Mouse (Mus musculus) NIH3T3 (cell line): ENCODE data around the gene Abhd17a.
A peak's percentile ranks its signal among the peaks of the same experiment; 100 is the strongest.
"Not testable (repeated sequence)": the region's sequence is repeated elsewhere in the genome, so short reads cannot be mapped to it uniquely, and the experiment has no call there.

Source experiments
- DNase-seq: peaks from one replicate; pipeline ENCODE4 v3.0.0-alpha.2; 2012; ENCODE audit warnings: low read depth

Abhd17a gene

GRCm38 (mm10) chr10:80608435-80608834 lies 18.3 kb upstream of the Abhd17a start:
- no peak for DNase-seq

DNA sequence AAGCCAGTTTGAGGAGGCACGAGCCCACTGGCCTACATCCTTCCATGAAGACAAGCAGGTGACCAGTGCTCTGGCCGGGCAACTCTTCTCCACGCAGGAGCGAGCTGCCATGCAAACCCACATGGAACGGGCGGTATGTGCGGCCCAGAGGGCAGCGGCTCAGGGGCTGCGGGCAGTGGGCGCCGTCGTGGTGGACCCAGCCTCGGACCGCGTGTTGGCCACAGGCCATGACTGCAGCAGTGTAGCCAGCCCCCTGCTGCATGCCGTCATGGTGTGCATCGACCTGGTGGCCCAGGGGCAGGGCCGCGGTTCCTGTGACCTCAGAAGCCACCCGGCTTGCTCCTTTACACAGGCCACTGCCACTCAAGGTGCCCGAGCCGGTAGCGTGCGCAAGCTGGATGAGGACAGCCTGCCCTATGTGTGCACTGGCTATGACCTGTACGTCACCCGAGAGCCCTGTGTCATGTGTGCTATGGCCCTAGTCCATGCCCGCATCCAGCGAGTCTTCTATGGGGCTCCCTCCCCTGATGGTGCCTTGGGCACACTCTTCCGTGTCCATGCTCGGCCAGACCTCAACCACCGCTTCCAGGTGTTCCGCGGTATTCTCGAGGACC lies 16.7 kb upstream of the Abhd17a start:
- DNase-seq: no peak

GRCm38 (mm10) chr10:80606306-80606705 lies 16.2 kb upstream of the Abhd17a start:
- DNase-seq: no peak

- not testable (repeated sequence) for DNase-seq
Observed at GRCm38 (mm10) chr10:80605721-80606120, 15.6 kb upstream of the Abhd17a start, which contains the start of gene Gm49322. TSS of gene Gm49322 (plus strand) at chr10:80606021.

- no peak for DNase-seq
Observed at GRCm38 (mm10) chr10:80604988-80605387, 14.8 kb upstream of the Abhd17a start.

GRCm38 (mm10) chr10:80604001-80604509 lies 13.9 kb upstream of the Abhd17a start:
- DNase-seq: no peak

DNA sequence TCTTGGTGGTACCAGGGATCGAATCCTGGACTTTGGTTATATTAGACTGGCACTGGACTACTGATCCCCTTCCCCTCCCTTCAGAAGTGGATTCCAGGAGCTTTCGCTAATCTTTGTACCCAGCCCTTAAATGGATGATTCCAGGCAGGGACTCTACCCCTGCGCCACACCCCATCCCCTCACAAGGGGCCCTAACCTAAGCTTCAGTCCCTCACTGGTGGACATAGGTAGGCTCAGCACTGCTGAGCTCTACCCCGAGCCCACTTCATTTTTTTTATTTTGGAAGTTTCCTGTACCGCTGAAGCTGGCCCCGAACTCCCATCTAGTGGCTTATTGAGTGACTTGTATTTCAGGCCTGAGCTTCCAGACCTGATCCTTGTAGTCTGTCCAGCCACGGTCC lies 13.2 kb upstream of the Abhd17a start:
- DNase-seq: no peak

- peak; percentile 98 for DNase-seq
Observed at GRCm38 (mm10) chr10:80602698-80603325, 12.7 kb upstream of the Abhd17a start, which contains the start of the genes Scamp4 and Adat3. TSS of gene Scamp4 (plus strand) at chr10:80602872. TSS of gene Adat3 (plus strand) at chr10:80602880.

DNA sequence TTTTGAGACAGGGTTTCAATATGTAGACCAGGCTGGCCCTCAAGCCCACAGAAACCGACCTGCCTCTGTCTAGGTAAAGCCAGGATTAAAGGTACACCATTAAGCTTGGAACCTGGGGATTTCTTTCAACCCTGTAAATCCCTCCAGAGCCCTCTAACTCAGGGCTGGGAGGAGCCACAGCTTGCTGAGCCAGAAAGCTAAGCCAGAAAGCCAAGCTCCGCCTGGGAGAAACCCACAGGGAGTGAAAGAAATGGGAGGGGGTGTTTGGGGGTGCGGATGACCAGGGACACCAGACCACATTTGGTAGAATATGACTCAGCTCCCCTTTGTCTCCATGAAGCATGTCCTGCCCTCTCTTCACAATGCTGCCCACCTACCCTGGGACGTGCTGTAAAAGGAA lies 6.2 kb upstream of the Abhd17a start:
- no peak for DNase-seq

- DNase-seq: no peak
Observed at GRCm38 (mm10) chr10:80589127-80589878, 838 bp downstream of the Abhd17a start.

DNA sequence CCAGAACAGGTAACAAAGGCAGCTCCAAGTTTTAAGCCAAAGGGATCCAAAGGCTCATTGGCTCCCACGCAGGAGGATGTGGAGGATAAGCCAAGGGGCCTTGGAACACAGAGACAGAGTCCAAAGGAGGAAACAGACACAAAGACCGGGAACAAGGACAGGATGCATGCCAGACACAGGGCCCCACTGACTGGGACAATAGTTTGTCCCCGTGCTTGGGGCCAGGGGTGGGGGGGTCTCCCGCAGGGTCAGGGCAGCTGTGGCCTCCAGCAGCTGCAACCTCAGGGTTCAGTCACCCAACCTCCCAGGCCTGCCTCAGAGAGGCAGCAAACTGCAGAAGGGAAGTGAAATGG lies 2.9 kb downstream of the Abhd17a start:
- DNase-seq: no peak

GRCm38 (mm10) chr10:80586407-80587304 lies 3.5 kb downstream of the Abhd17a start:
- DNase-seq: no peak

- no peak for DNase-seq
Observed at GRCm38 (mm10) chr10:80585581-80585980, 4.6 kb downstream of the Abhd17a start.

- DNase-seq: no peak
Observed at GRCm38 (mm10) chr10:80584642-80585552, 5.2 kb downstream of the Abhd17a start.

DNA sequence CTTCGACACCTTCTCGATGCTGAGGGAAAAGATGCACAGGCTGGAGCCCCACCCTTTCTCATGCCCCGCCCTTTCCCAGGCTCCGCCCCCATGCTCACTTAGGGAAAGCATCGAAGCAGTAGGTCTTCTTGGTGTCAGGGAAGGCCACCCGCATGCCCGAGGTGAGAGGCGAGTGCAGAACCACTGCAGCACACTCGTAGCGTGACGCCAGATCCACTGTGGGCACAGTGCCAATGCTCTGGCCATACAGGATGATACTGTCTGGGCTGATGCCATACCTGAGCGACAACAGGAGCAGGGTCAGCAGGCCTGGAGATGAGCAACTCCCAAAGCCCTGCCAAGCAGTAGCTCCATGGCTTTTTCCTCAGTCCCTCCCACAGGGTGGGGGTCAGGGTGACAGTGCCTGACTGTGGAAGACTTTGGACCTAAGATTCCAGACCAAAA lies 6.1 kb downstream of the Abhd17a start:
- DNase-seq: no peak

GRCm38 (mm10) chr10:80583047-80583446 lies 7.1 kb downstream of the Abhd17a start:
- DNase-seq: no peak

- peak; percentile 90 for DNase-seq
Observed at GRCm38 (mm10) chr10:80578911-80579310, 11.2 kb downstream of the Abhd17a start.

DNA sequence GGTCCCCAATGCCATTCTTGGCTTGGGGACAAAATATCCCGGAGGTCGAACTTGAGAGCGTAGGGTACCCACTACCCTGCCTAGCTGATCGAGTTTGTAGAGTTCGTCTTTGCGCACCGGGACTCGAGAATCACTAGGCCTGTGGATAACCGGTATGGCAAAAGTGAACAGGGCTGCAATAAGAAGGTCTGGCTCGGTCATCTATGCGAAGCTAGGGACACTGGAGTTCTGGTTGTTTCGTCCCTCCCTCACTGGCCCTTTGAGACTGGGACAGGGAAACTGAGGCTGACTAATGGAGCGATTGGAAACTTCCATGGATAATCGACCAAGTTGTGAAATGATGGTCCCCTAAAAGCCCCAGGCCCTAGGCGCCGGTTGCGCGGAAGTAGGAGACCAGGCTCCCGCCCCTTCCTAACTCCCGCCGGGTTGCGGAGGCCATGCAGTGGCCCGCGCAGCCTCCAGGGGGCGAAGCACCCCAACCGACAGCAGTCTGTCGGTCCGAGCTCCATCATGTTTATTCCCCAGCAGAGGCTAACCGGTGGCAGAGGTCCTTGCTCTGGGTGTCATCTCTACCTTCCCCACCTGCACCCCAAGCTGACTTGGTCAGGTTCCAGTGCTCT lies 11.9 kb downstream of the Abhd17a start:
- DNase-seq: peak; percentile 95

DNA sequence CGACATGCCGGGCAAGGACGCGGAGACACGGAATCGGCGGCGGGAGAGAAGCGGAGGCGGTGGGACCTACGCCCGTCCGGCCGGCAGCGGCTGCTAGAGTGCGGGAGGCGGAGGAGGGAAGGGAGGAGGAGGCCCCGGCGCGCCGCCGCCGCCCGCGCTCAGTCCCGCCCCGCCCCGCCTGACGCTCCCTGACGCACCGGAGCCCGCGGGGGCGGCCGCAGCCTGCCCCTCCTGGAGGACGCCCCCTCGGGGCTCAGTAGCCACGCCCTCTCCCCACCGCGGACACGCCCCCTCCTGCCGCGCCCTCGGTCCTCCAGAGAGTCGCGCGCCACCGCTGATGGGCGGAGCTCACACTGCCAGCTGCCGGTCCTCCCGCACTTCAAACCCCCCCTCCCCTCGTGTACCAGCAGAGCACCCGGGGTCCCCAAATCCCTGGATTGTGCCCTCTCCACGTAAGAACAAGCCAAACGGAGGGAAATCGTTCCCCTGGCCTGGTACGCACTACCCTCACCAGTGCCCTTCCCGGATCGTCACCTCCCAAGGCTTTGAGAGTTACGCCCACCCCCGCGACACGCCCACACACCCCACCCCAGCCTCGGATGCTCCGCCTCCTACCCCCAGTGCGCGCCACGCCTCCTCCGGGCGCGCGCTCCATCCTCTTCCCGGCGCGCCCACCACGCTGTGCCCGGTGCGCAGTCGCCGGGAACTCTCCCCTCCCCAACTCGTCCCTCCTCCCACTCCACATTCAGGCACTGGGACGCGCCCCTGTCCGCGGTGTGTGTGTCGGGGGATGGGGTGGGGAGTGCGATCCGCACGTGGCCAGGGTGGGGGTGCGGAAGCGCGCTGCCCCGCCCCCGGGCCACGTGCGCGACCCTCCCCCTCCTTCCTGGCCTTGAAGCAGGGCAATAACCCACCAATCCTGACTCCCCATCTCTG lies 12.7 kb downstream of the Abhd17a start, which contains the start of gene Klf16:
Gene Klf16 (minus strand): TSS at position 127 of the 936 bp plus-strand sequence.
- peak; percentile 99 for DNase-seq
